Mouse (Mus musculus) stomach, adult 2 months (tissue): ENCODE data around the gene Gm21188. TPM values are rescaled to one million over a fixed set of nuclear protein-coding genes. Genes with fewer than 3 reads are reported as not detected.

ENCODE experiments used
- polyA plus RNA-seq: library from polyadenylated mRNA; depleted of rRNA; stranded (reverse); fragments of >200 nt; gene quantifications from 2 replicates; pipeline ENCODE4 v1.2.3, GENCODE M21; 2012; rRNA removed

Gm21188 gene
- 0.04 TPM in 2 replicates for polyA plus RNA-seq

GRCm38 (mm10) chr13:120052085-120052484, at the start of gene Gm21188:
Gene Gm21188, minus strand, starts transcription at chr13:120052194.

DNA sequence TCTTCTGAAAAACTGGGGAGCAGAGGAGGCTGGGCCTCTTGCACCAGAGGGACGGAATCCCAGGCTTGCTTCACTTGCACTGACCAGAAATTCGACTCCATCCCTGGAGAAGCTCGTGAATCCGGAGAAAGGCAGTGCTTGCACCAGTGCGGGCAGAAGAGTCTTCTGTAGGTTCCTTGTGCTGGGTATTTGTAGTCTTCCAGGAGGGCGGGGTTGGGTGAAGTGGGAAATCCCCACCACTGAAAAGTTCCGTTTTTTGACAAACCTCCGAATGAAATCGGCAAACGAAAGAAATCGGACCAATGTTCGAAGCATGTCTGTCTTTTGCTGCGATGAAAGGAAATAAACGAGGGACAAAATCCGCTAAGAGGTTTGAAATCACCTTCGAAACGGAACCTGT, 25.1 kb downstream of the Gm21188 start, which contains the start of gene Gm36079:
Gene Gm36079 (minus strand): TSS at position 101 of the 400 bp plus-strand sequence.

Other genes starting within 250 kb of the Gm21188 start
- gene AF067063, start 222.0 kb downstream of the Gm21188 start, polyA plus RNA-seq = not detected in 2 replicates
- gene D13Ertd608e, start 216.2 kb downstream of the Gm21188 start, polyA plus RNA-seq = not detected in 2 replicates
- gene Tcstv1, start 157.4 kb downstream of the Gm21188 start, polyA plus RNA-seq = not detected in 2 replicates
- not detected in 2 replicates for gene Gm21761, start 122.9 kb downstream of the Gm21188 start, polyA plus RNA-seq
- not detected in 2 replicates for gene B020031M17Rik, start 101.4 kb downstream of the Gm21188 start, polyA plus RNA-seq
- gene Gm36079, start 25.2 kb downstream of the Gm21188 start, polyA plus RNA-seq = 0.29 TPM in 1 of 2 replicates, not detected in the other
- not detected in 2 replicates for gene Gm20767, start 88.1 kb upstream of the Gm21188 start, polyA plus RNA-seq
- not detected in 2 replicates for gene Gm21818, start 120.2 kb upstream of the Gm21188 start, polyA plus RNA-seq
- gene Gm21762, start 163.8 kb upstream of the Gm21188 start, polyA plus RNA-seq = not detected in 2 replicates
- not detected in 2 replicates for gene Gm21731, start 186.9 kb upstream of the Gm21188 start, polyA plus RNA-seq
- not detected in 2 replicates for gene AF067061, start 210.9 kb upstream of the Gm21188 start, polyA plus RNA-seq
- not detected in 2 replicates for gene BC147527, start 248.2 kb upstream of the Gm21188 start, polyA plus RNA-seq